Mouse (Mus musculus) retina, adult 2 months (tissue): ENCODE data around the gene Cd47.

Experiments
- DNase-seq: peaks from one replicate; pipeline ENCODE4 v3.0.0-alpha.2; 2012; ENCODE audit warnings: low read depth, low spot score

The Cd47 gene

DNA sequence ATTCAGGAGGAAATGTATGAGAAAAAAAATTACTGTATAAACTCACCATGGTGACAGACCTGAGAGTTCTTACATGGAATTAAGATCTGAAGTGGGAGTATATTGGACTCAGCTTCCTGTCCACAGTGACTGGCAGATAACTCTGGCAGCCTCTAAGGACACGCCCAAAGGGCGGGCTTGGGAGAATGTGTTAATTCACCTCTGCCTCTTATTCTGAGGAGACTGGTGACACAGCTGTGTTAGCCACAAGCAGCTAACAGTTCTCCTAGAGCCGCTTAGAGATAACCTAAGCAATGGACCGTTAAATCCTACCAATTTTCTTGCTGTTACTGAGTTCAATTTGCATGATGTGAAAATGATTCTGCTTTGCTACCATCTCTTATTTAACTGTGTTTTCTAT, 107.0 kb downstream of the Cd47 start:
- DNase-seq = no peak

- DNase-seq = no peak
Measured at GRCm38 (mm10) chr16:49909536-49909935, 109.2 kb downstream of the Cd47 start.

DNA sequence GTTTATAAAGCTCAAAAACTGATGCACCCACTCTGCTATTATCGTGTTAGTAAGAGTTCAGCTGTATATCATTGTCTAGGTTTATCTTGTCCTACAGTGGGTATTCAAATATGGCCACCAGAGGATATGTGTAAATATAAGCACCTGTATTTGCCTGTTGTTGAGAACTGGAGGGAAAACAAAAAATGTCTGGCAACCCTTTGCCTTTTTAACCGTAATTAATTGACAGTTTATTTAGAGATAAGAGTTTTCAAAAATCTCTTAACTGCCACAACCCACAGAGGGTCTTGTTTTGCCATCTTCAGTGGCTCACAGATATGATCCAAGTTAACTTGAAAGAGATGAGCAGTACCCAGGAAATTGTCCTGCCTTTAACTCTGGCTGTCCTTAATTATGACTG, 113.8 kb downstream of the Cd47 start:
- DNase-seq = no peak

- DNase-seq = no peak
Measured at GRCm38 (mm10) chr16:49915532-49916476, 115.5 kb downstream of the Cd47 start.

DNA sequence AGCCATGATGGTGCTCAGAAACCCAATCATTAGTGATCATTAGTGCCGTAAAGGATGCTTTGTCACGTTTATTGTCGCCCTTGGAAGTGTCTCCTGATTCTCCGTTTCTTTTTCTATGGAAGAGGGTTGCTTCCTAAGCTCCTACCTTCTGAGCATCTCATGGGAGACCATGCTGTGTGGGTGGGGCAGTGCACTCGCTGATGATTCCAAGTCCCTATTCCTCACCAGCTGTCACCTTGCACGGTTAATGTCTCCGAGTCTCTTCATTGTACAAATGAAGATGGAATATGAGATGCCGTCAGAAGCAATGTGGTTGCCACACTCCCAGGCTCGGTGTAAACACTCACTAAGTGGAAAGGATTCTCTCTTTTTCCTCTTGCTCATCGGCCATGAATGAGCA, 119.9 kb downstream of the Cd47 start:
- DNase-seq = no peak

- DNase-seq = no peak
Measured at GRCm38 (mm10) chr16:49921677-49922076, 121.3 kb downstream of the Cd47 start.

GRCm38 (mm10) chr16:49922098-49922497, 121.8 kb downstream of the Cd47 start:
- DNase-seq = no peak

GRCm38 (mm10) chr16:49923720-49924119, 123.4 kb downstream of the Cd47 start:
- DNase-seq = no peak

GRCm38 (mm10) chr16:49924941-49925340, 124.6 kb downstream of the Cd47 start:
- no peak for DNase-seq

GRCm38 (mm10) chr16:49933274-49933673, 132.9 kb downstream of the Cd47 start:
- DNase-seq = no peak

DNA sequence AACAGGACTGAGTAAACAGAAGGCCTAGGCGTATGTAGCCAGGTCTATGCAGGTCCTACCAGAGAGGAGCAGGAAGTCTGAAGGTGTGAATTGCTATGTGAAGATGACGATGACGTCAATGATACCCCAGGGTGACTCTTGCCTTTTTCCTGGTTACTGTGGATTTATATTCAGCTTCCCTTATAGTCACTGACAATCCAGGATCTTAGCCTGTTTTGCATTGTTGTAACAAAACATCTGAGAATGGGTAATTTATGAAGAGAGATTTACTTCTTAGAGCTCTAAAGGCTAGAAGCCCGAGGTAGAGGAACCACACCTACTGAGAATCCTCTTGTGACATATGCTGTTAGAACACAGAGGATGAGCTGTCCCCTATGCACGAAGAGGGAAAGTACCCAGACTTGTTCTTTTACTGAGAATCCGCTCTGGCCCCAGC, 135.7 kb downstream of the Cd47 start:
- DNase-seq = no peak

GRCm38 (mm10) chr16:49936793-49937192, 136.5 kb downstream of the Cd47 start:
- no peak for DNase-seq

DNA sequence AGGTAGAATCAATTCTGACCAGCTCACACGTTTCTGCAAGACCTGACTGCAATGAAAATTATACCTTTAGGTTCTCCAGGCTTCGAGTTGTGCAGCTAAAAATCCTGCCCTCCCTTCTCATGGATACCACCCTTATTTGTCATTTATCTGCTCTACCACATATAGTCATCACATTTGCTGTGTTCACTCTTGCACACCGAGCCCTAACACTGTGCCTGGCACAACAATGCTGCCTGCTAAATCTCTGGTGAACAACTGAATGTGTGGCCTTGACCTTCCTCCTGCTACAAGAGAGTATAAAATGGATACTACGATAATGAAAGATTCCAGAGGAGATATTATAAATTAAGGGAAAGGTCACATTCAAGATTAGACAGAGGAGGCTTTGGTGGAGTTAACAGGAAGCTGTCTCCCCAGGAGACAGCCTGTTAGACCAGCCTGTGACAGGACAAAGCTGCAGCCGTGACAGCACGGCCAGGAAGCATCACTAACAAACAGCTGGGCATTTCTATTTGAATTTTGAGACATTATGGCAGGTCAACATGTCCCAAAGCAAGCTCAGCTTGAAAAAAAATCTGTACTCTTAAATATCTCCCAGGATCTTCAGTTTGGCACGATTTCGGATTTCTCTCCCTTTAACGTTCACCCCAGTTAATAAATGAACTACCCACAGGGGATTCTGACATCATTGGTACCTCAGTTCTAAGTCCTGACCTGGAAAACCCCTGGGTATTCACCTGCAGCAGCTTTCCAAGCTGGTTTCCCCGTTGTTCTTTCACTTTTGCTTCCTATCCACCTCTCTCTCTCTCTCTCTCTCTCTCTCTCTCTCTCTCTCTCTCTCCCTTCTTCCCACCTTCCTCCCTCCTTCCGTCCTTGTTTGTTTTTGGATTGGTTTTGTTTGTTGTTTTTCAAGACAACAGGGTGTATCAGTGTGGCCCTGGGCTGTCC, 137.2 kb downstream of the Cd47 start:
- DNase-seq = no peak

DNA sequence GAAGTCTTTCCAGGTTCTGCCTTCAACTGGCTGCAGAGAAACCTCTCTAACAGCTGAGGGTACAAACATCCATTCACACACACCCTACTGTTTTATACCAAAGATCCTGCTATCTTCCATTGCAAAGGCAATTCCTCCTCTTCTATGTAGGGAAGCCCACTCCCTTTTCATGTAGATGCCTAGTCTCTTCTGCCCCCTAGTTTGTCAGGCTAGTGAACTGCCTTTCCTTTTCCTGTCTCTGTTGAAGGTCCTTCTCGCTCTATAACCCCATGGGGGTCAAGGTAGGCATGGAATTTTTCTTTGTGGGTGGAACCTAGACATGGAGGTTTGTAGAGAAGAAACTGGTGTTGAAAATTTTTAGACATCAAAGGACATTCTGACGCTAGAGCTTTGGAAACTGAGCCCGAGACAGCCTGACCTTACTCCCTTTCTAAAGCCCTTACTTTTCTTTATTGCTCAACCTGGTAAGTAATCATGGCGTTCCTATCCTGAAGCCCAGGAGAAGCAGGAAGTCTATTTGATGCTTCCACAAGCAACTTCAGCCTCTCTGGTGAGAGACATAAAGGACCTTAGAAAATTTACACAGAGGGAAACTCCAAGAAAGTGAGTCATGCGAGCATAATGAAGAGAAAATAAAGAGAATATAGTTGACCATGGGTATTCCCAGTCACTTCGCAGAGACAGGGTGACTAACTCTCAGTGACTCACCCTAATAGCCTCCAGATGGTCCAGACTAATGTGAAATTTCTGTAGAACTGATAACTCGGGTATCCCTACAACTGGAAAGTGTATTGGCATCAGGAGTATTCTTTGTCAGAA, 138.4 kb downstream of the Cd47 start:
- no peak for DNase-seq

- DNase-seq = no peak
Measured at GRCm38 (mm10) chr16:49939376-49939775, 139.0 kb downstream of the Cd47 start.

DNA sequence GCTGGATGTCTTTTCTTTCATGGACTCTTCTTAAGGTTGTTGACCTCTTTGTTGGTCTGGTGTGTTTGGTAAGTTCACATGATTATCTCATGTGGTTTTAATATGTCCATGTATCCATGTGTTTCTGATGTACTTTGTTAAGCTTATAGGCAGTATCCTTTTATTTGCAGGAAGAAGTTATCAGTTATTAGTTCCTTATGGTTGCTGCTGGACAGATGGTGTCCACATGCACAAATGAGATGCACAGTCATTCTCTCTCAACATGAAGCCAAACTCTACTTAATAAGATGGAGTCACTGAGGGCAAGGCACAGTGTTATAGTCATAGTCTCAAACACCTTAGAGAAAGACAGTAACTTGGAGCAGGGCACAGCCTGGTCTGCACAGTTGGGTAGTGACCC, 140.1 kb downstream of the Cd47 start:
- no peak for DNase-seq

- DNase-seq = no peak
Measured at GRCm38 (mm10) chr16:49941031-49941430, 140.7 kb downstream of the Cd47 start.

GRCm38 (mm10) chr16:49943726-49944125, 143.4 kb downstream of the Cd47 start:
- no peak for DNase-seq

- no peak for DNase-seq
Measured at GRCm38 (mm10) chr16:49945084-49945483, 144.8 kb downstream of the Cd47 start.

DNA sequence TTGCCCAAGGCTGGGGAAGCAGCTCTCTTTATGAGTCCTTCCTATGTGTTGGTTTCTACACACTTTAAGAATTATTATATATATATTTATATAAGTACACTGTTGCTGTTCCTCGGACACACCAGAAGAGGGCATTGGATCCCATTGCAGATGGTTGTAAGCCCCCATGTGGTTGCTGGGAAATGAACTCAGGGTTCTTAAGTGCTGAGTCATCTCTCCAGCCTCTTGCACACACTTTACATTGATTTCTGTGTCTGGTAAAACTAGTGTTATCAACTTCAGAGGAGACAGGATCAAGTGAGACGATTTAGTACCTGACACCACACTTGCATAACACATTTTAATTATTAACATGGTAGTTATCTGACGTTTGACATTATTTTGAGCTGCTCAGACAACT, 146.7 kb downstream of the Cd47 start:
- no peak for DNase-seq

GRCm38 (mm10) chr16:49947610-49948009, 147.3 kb downstream of the Cd47 start:
- DNase-seq = no peak
